Mouse (Mus musculus) hindbrain, embryonic 10.5 days (tissue): ENCODE results near the gene Helz2. TPM values are rescaled to one million over a fixed set of nuclear protein-coding genes. Genes with fewer than 3 reads are reported as not detected.

ENCODE experiments used
- DNase-seq: peaks from one replicate; pipeline ENCODE4 v3.0.0-alpha.2; 2017; ENCODE audit warnings: low spot score
- H3K27ac ChIP-seq: fragments of 300-500 bp; sonication (generic); 2 replicates; pipeline ENCODE4 v1.5.1; 2016; ENCODE audit warnings: mild to moderate bottlenecking, moderate library complexity
- H3K27me3 ChIP-seq: fragments of 300-500 bp; sonication (generic); 2 replicates; pipeline ENCODE4 v1.6.1; 2016; ENCODE audit warnings: mild to moderate bottlenecking; ENCODE audit not compliant: poor library complexity, insufficient read depth, severe bottlenecking
- H3K36me3 ChIP-seq: fragments of 300-500 bp; sonication (generic); 2 replicates; pipeline ENCODE4 v1.6.1; 2016; ENCODE audit warnings: mild to moderate bottlenecking, moderate library complexity
- H3K4me1 ChIP-seq: fragments of 300-500 bp; sonication (generic); replicated peaks from 2 replicates; pipeline ENCODE4 v1.6.1; 2016; ENCODE audit warnings: mild to moderate bottlenecking
- H3K4me3 ChIP-seq: fragments of 300-500 bp; sonication (generic); 2 replicates; pipeline ENCODE4 v1.5.1; 2016; ENCODE audit warnings: mild to moderate bottlenecking, moderate library complexity
- H3K9me3 ChIP-seq: fragments of 300-500 bp; sonication (generic); 2 replicates; pipeline ENCODE4 v1.6.1; 2016; ENCODE audit warnings: mild to moderate bottlenecking, moderate library complexity
- WGBS: fragments of 180-500 bp; shearing (Covaris S2); methylation state at CpG from one replicate; pipeline ENCODE4 v1.1.7; 2016; 5-methylcytosine and 5-hydroxymethylcytosine counted together
- polyA plus RNA-seq: library from polyadenylated mRNA; unstranded; fragments of >200 nt; fragmentation: Nextera tagmentation; extraction: Ambion mirVana; gene quantifications from 2 replicates; pipeline ENCODE4 v1.2.1, GENCODE M21; 2016

Helz2 gene
- polyA plus RNA-seq, 1 experiment from 2014 or later: 0.52 TPM

DNA sequence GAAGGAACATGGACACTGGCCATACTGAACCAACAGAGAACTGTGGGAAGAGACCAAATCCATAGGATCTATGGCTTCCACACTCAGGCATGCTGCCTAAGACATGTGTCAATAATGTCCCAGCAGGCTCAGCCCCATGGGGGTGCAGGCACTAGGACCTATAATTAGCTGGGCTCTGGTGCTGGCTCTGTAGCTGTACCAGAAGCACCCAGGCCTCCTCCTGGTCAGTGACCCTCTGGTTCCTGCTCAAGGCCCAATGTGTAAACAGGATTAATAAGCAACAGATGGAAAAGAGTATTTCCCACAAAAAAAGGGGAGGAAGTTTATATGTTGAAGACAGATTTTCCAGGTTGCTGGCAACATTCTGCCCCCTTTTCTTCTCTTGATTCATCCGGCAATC is 11.4 kb upstream of the Helz2 start:
- no peak overlapping the region for H3K27ac ChIP-seq
- H3K27me3 ChIP-seq: no peaks in the 10 kb centered on the region
- no peaks in the 10 kb centered on the region for H3K9me3 ChIP-seq
- 70% methylated on average over 1 of the region's 1 CpGs for WGBS
- DNase-seq: no peak
- H3K4me1 ChIP-seq: no peaks in the 10 kb centered on the region
- H3K36me3 ChIP-seq: peaks cover 78% of the 10 kb centered on the region
- H3K4me3 ChIP-seq: no peak overlapping the region

DNA sequence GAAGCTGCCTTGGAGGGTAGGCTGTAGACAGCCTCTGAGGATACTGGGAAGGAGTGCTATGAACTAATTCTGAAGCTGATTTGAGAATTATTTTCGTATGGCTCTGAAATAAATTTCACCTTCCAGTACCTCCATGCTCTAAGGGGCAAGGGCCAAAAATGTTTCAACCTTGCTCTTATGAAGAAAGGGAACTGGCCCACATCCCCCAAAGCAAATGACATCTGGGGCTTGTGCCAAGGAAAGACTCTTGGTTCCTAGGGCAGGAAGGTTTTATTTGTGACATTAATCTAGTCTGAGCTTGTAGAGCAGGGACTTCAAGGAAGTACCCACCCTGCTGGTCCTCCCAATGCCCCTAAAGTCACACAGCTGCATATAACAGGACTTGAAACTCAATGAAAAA is 10.0 kb upstream of the Helz2 start:
- peaks cover 64% of the 10 kb centered on the region for H3K36me3 ChIP-seq
- 84% methylated on average over 1 of the region's 1 CpGs for WGBS

DNA sequence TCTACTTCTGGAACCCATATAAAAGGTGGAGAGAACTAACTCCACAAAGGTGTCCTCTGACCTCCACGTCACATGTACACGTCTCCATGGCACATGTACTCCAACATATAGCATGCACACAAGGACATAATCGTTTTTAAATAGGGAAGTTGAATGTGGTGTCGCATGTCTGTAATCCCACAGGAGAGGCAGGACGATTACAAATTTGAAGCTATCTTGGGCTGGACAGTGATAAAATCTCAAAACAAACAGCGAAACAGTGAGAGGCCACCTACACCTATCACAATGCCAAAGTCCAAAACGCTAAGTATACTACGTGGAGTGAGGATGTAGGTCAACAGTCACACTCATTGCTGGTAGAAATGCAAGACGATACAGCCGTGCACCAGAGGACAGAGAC is 7.4 kb upstream of the Helz2 start:
- Histone ChIP-seq H3K27me3 (no peaks in the 10 kb centered on the region), H3K4me3 (no peak overlapping the region), H3K36me3 (peaks cover 39% of the 10 kb centered on the region), H3K27ac (no peak overlapping the region), H3K4me1 (peaks cover 6% of the 10 kb centered on the region), H3K9me3 (no peaks in the 10 kb centered on the region)
- DNase-seq: no peak
- WGBS: 88% methylated on average over 10 of the region's 10 CpGs

More for the DNA sequence above, 10.0 kb upstream of the Helz2 start:
- Histone ChIP-seq H3K27ac (no peak overlapping the region), H3K27me3 (no peaks in the 10 kb centered on the region), H3K4me3 (no peak overlapping the region), H3K9me3 (no peaks in the 10 kb centered on the region), H3K4me1 (no peaks in the 10 kb centered on the region)
- no peak for DNase-seq

DNA sequence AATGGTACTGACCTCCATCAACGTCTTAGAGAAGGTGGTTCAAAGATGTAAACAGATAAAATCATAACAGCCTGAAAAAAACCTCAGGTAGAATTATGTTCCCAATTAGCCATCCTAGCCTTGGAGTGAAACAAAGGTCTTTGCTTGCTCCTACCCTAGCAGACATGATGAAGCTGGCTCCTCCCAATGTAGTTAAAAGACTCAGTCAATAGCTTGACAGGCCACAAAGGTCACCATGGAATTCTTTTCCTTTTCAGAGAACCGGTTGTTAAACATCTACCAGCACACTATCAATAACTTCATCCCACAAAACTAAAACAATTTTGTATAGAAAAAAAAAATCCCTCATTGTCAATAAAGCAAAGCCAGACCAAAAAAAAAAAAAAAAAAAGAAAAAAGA is 3.2 kb upstream of the Helz2 start:
- H3K4me1 ChIP-seq: peaks cover 26% of the 10 kb centered on the region
- no peaks in the 10 kb centered on the region for H3K36me3 ChIP-seq
- H3K27me3 ChIP-seq: no peaks in the 10 kb centered on the region
- WGBS: 36% methylated on average over 2 of the region's 2 CpGs
- no peak for DNase-seq
- no peak overlapping the region for H3K4me3 ChIP-seq
- no peak overlapping the region for H3K27ac ChIP-seq
- no peaks in the 10 kb centered on the region for H3K9me3 ChIP-seq

DNA sequence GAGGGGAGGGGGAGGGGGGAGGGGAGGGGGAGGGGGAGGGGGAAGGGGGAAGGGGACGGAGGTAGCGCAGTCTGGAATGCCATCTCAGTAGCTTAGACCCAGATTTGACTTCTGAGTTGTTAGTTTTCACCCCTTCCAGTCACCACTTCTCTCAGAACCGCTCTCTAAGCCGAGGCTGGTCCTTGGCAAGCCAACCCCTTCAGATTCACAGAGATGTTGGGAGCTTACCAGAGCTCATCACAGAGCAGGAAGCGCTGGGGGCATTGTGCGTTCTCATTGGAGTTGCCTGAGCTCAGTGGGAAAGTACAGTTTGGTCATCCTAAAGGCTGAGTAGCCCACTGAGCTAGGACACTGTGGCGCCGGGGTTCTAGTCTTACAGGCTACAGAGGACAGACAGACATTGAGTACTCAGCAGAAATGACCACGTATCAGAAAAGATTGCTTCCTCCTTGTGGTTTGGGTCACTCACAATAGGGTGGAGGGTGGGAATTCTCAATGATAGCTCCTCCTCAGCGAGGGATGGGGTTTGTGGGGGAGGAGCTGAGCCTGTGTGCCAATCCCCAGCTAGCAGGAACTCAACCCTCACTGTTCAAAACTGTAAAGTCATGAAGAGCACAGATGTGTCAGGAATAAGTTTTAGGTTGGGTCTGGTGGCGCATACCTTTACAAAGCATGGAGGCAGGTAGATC is 2.0 kb upstream of the Helz2 start:
- H3K27ac ChIP-seq: no peak overlapping the region
- no peak for DNase-seq
- no peak overlapping the region for H3K4me3 ChIP-seq
- no peaks in the 10 kb centered on the region for H3K9me3 ChIP-seq
- no peaks in the 10 kb centered on the region for H3K36me3 ChIP-seq
- 37% methylated on average over 11 of the region's 11 CpGs for WGBS
- no peaks in the 10 kb centered on the region for H3K27me3 ChIP-seq
- peaks cover 26% of the 10 kb centered on the region for H3K4me1 ChIP-seq

DNA sequence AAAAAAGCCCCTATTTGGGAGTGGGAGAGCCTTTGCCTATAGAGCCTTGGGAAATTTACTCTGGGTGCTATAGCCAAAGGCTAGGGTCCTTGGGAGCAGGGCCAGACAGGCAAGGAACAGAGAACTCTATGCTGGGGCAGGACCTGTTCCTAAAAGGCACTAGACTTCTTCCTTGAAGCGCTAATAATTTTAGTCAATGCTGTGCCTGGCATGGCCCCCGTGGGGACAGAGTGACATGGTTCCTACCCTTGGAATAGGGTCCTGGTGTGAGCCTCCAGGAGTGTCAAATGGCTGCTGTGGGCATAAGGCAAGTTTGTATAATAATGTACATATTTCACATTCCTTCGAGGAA is 463 bp upstream of the Helz2 start:
- Histone ChIP-seq H3K27ac (no peak overlapping the region), H3K9me3 (no peaks in the 10 kb centered on the region), H3K4me3 (peak overlapping the region; percentile 49), H3K27me3 (no peaks in the 10 kb centered on the region), H3K36me3 (no peaks in the 10 kb centered on the region), H3K4me1 (peaks cover 31% of the 10 kb centered on the region)
- no peak for DNase-seq
- WGBS: 73% methylated on average over 3 of the region's 3 CpGs

DNA sequence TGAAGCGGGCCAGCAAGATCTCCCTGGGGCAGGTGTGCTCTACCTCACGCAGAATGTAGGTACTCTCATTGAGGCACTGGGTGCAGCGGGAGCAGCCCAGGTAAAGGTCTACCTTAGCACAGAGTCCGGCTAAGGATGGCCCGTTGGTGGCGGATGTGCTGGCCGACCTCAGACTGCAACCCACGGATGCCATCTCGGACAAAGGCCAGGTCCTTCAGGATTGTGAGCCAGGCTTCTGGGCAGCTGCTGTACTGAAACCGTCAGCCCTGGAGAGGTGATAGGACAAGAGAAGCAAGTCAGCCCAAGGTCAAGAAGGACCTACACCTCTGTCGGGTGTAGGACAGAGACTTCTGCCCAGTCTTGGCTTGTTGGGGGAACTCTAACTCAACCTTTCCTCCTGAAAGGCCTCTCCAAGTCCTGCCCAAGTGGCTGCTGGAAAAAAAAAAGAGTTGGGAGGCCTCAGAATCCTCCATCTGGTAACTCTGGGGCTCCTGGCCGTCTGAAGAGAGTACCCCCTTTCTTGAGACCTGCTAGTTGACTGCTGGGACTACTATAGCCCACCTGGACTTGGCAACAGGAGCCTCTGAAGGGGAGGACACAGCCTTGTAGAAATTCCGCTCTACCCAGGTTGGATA is 904 bp downstream of the Helz2 start:
- DNase-seq: no peak
- Histone ChIP-seq H3K4me3 (peak overlapping the region; percentile 49; the same call in 1 of the 2 replicates), H3K27ac (no peak overlapping the region), H3K36me3 (no peaks in the 10 kb centered on the region), H3K4me1 (peaks cover 31% of the 10 kb centered on the region), H3K27me3 (no peaks in the 10 kb centered on the region), H3K9me3 (no peaks in the 10 kb centered on the region)
- 89% methylated on average over 13 of the region's 13 CpGs for WGBS

DNA sequence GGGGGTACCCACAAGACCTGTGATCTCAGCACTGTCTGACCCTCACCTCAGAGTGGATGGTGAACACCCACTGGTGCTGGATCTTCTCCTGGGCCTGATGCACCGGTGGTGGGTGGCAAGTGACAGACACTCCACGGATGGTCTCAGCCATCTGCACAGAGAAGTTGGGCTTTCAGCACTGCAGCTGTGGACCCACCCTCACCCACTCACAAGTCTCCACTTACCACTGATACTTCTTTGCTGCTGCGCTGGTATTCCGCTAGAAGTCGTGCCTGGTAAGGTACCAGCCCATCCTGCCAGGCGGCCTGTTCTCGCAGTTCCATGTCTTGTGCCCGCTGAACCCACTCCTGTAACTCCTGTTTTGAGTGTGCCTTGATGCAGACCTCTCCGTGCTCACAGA is 2.6 kb downstream of the Helz2 start:
- Histone ChIP-seq H3K9me3 (no peaks in the 10 kb centered on the region), H3K4me3 (no peak overlapping the region), H3K36me3 (no peaks in the 10 kb centered on the region), H3K27me3 (no peaks in the 10 kb centered on the region), H3K4me1 (peaks cover 26% of the 10 kb centered on the region), H3K27ac (no peak overlapping the region)
- no peak for DNase-seq
- 91% methylated on average over 9 of the region's 9 CpGs for WGBS

DNA sequence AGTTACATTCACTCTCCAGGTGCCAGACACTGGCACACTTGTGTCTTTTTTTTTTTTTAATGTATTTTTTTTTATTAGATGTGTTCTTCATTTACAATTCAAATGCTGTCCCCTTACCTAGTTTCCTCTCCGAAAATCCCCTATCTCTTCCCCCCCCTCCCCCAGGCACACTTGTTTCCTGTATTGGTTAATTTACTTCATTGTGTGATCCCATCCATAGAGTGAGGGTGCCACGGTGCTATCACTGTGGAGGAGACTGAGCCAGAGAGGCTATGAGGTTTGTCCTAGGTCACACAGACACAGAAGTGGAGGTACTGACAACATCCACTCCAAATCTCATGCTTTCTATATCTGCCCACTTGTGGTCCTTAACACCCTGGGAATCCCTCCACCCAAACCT is 3.0 kb downstream of the Helz2 start:
- H3K27me3 ChIP-seq: no peaks in the 10 kb centered on the region
- 74% methylated on average over 2 of the region's 2 CpGs for WGBS
- H3K4me1 ChIP-seq: peaks cover 22% of the 10 kb centered on the region
- no peaks in the 10 kb centered on the region for H3K9me3 ChIP-seq
- H3K4me3 ChIP-seq: no peak overlapping the region
- DNase-seq: no peak
- H3K36me3 ChIP-seq: no peaks in the 10 kb centered on the region
- no peak overlapping the region for H3K27ac ChIP-seq

DNA sequence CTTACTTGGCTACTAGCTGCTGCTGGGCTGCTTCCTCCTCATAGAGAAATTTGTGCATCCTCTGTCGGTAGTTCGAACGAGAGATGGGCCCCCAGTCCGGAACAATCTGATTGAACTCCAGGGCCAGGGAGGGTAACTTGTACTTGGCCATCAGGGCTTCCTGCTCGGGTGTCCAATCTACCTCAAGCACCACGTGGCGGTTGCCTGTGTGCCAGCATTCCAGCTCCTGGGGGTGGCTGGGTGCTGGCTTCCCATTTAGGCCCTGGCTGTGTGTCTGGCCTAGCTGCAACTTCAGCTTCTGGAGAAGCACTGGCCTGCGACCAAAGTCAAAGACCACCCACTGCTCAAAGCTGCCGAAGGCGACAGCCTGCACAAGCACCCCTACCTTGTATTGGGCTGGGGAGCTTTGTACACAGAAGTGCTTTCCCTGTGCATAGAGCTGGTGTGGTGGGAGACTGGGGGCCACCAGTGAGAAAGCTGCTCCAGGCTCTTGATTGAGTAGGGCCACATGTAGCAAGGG is 3.7 kb downstream of the Helz2 start:
- WGBS: 73% methylated on average over 10 of the region's 10 CpGs
- H3K27ac ChIP-seq: no peak overlapping the region
- H3K4me3 ChIP-seq: no peak overlapping the region

DNA sequence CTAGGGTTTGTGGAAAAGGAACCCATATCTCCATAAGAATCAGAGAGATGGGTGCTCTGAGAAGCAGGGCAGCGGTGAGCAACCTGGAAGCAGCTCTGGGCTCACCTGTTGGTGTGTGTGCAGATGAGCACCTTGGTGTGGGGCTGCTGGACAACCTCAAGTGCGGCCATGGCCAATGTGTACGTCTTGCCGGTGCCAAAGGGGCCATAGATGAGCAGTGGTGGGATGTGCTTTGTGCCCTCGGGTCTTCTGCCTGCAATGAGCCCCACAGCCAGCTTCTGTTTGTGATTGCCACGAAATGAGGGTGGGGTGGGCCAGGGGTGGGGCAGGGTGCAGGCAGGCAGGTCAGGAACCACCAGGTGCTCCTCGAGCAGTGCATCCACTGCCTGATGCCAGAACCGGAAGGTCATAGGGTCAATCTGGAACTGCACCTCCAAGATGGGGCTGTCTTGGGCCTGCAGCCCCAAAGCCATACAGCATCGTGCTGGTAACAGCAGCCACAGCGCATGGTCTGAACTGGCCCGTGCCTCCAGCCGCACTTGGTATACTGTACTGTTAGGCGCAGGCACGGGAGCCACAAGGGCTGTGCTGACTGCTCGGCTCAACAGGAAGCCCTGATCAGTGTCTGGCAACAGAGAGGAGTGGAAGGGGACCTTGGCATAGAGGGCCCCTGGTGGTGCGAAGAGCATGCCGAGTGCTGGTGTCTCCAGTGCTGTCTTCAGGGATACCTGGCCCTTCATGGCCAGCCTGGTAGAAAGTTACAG is 4.4 kb downstream of the Helz2 start:
- H3K4me1 ChIP-seq: peaks cover 18% of the 10 kb centered on the region
- no peaks in the 10 kb centered on the region for H3K27me3 ChIP-seq
- H3K27ac ChIP-seq: no peak overlapping the region
- WGBS: 91% methylated on average over 17 of the region's 17 CpGs
- H3K9me3 ChIP-seq: no peaks in the 10 kb centered on the region
- DNase-seq: no peak
- H3K4me3 ChIP-seq: no peak overlapping the region
- no peaks in the 10 kb centered on the region for H3K36me3 ChIP-seq

More for the DNA sequence above, 3.7 kb downstream of the Helz2 start:
- no peak for DNase-seq
- Histone ChIP-seq H3K4me1 (peaks cover 18% of the 10 kb centered on the region), H3K36me3 (no peaks in the 10 kb centered on the region), H3K27me3 (no peaks in the 10 kb centered on the region), H3K9me3 (no peaks in the 10 kb centered on the region)

DNA sequence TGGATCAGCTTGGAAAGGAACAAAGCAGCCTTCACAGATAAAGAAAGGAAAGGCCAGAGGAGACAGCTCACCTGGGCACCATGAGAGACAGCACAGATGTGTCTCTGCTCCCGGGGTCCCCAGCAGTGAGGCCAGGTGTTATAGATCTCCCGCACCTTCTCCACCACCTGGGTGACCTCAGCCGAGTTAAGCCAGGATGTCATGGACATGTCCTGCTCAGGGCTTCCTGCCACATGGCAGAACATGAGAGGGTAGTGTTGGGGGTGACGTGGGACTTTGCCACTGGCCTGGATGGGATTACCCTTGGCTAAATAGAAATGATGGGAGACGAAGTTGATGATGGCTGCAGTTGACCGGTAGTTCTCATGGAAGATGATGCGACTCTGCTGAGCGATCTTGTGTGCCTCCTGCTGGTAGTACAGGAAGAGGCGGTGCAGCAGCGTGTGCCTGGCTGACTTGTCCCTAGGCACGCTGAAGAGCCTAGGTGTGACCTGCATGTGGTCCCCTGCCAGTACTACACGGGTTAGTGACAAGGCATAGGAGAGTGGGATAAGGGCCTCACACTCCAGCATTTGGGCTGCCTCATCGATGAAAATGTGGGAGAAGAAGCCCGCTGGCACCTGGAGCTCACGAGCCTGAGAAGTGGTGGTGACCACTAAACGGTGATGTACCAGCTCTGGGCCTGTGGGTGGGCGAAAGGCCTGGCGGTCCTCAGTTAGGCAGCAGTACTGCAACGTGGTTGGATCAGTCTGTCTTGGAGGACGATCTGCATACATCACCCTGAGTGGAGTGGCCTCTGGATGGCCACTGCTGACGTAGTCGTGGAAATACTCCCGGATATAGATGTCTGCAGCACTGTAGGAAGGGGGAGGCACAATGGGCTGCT is 5.9 kb downstream of the Helz2 start:
- peaks cover 6% of the 10 kb centered on the region for H3K4me1 ChIP-seq
- no peak overlapping the region for H3K27ac ChIP-seq
- no peaks in the 10 kb centered on the region for H3K9me3 ChIP-seq
- no peaks in the 10 kb centered on the region for H3K27me3 ChIP-seq
- 88% methylated on average over 23 of the region's 23 CpGs for WGBS
- DNase-seq: no peak
- H3K36me3 ChIP-seq: no peaks in the 10 kb centered on the region
- no peak overlapping the region for H3K4me3 ChIP-seq
